Mouse (Mus musculus): ENCODE measurements around the gene Lrrc23. TPM values are rescaled to one million over a fixed set of nuclear protein-coding genes. Genes with fewer than 3 reads are reported as not detected.

Gene Lrrc23
- polyA plus RNA-seq, 1 experiment from 2014 or later = 0.45 TPM

GRCm38 (mm10) chr6:124724472-124724871, 55.1 kb downstream of the Lrrc23 start:
- ATAC-seq (replicated peaks; ENCODE audit: low FRiP score, low TSS enrichment, low read depth) = no peak
- Histone ChIP-seq H3K27ac (ENCODE audit: low read depth) (no peak overlapping the region), H3K36me3 (ENCODE audit: control insufficient read depth, insufficient read depth, low read length) (no peaks in the 10 kb centered on the region), H3K9me3 (ENCODE audit: control insufficient read depth, low read length) (no peaks in the 10 kb centered on the region), H3K4me3 (ENCODE audit: low read depth, low read length) (no peak overlapping the region), H3K4me2 (ENCODE audit: low read length) (no peak overlapping the region), H3K9ac (ENCODE audit: low read length) (no peak overlapping the region), H3K4me1 (replicated peaks; ENCODE audit: control insufficient read depth, insufficient read depth, low read length) (no peaks in the 10 kb centered on the region), H3K27me3 (replicated peaks; ENCODE audit: control insufficient read depth, insufficient read depth, low read length) (no peaks in the 10 kb centered on the region)
- DNase-seq (ENCODE audit: low spot score) = no peak
- 87% methylated on average over 10 of the region's 10 CpGs for WGBS

GRCm38 (mm10) chr6:124723541-124723940, 56.0 kb downstream of the Lrrc23 start:
- Histone ChIP-seq H3K9me3 (ENCODE audit: control insufficient read depth, low read length) (no peaks in the 10 kb centered on the region), H3K27ac (ENCODE audit: low read depth) (no peak overlapping the region), H3K9ac (ENCODE audit: low read length) (no peak overlapping the region), H3K36me3 (ENCODE audit: control insufficient read depth, insufficient read depth, low read length) (no peaks in the 10 kb centered on the region), H3K4me3 (ENCODE audit: low read depth, low read length) (no peak overlapping the region), H3K4me1 (replicated peaks; ENCODE audit: control insufficient read depth, insufficient read depth, low read length) (no peaks in the 10 kb centered on the region), H3K27me3 (replicated peaks; ENCODE audit: control insufficient read depth, insufficient read depth, low read length) (no peaks in the 10 kb centered on the region), H3K4me2 (ENCODE audit: low read length) (no peak overlapping the region)
- ATAC-seq (replicated peaks; ENCODE audit: low FRiP score, low TSS enrichment, low read depth) (no peak), DNase-seq (ENCODE audit: low spot score) (no peak)
- WGBS = 75% methylated on average over 8 of the region's 8 CpGs

GRCm38 (mm10) chr6:124722876-124723473, 56.6 kb downstream of the Lrrc23 start:
- Histone ChIP-seq H3K36me3 (ENCODE audit: control insufficient read depth, insufficient read depth, low read length) (no peaks in the 10 kb centered on the region), H3K4me2 (ENCODE audit: low read length) (no peak overlapping the region), H3K9ac (ENCODE audit: low read length) (no peak overlapping the region), H3K27me3 (replicated peaks; ENCODE audit: control insufficient read depth, insufficient read depth, low read length) (no peaks in the 10 kb centered on the region), H3K4me1 (replicated peaks; ENCODE audit: control insufficient read depth, insufficient read depth, low read length) (no peaks in the 10 kb centered on the region), H3K9me3 (ENCODE audit: control insufficient read depth, low read length) (no peaks in the 10 kb centered on the region), H3K4me3 (ENCODE audit: low read depth, low read length) (no peak overlapping the region), H3K27ac (ENCODE audit: low read depth) (no peak overlapping the region)
- ATAC-seq (replicated peaks; ENCODE audit: low FRiP score, low TSS enrichment, low read depth) = no peak
- no peak for DNase-seq (ENCODE audit: low spot score)
- 85% methylated on average over 6 of the region's 6 CpGs for WGBS

GRCm38 (mm10) chr6:124720904-124721303, 58.6 kb downstream of the Lrrc23 start:
- H3K9me3 ChIP-seq (ENCODE audit: control insufficient read depth, low read length) = no peaks in the 10 kb centered on the region
- ATAC-seq (replicated peaks; ENCODE audit: low FRiP score, low TSS enrichment, low read depth) (no peak), DNase-seq (ENCODE audit: low spot score) (no peak)
- WGBS = 69% methylated on average over 11 of the region's 11 CpGs
- H3K4me1 ChIP-seq (replicated peaks; ENCODE audit: control insufficient read depth, insufficient read depth, low read length) = no peaks in the 10 kb centered on the region
- no peaks in the 10 kb centered on the region for H3K27me3 ChIP-seq (replicated peaks; ENCODE audit: control insufficient read depth, insufficient read depth, low read length)
- H3K4me2 ChIP-seq (ENCODE audit: low read length) = peak overlapping the region; percentile 42
- no peak overlapping the region for H3K9ac ChIP-seq (ENCODE audit: low read length)
- H3K4me3 ChIP-seq (ENCODE audit: low read depth, low read length) = no peak overlapping the region
- no peak overlapping the region for H3K27ac ChIP-seq (ENCODE audit: low read depth)
- H3K36me3 ChIP-seq (ENCODE audit: control insufficient read depth, insufficient read depth, low read length) = peaks cover 19% of the 10 kb centered on the region

Other genes with a start within 250 kb of the Lrrc23 start
- 1.3 and 1.6 TPM in 2 replicates for gene C1s1, start 237.4 kb downstream of the Lrrc23 start, polyA plus RNA-seq (2014; fragmentation: Nextera tagmentation; extraction: Ambion mirVana)
- not detected in 2 replicates for gene C1rb, start 209.4 kb downstream of the Lrrc23 start, polyA plus RNA-seq (2014; fragmentation: Nextera tagmentation; extraction: Ambion mirVana)
- not detected in 2 replicates for gene C1s2, start 143.6 kb downstream of the Lrrc23 start, polyA plus RNA-seq (2014; fragmentation: Nextera tagmentation; extraction: Ambion mirVana)
- 75.5 and 79.8 TPM in 2 replicates for gene Lpcat3, start 116.7 kb downstream of the Lrrc23 start, polyA plus RNA-seq (2014; fragmentation: Nextera tagmentation; extraction: Ambion mirVana)
- 248 and 249 TPM in 2 replicates for gene Emg1, start 67.5 kb downstream of the Lrrc23 start, polyA plus RNA-seq (2014; fragmentation: Nextera tagmentation; extraction: Ambion mirVana)
- gene Phb2, start 67.4 kb downstream of the Lrrc23 start, polyA plus RNA-seq (2014; fragmentation: Nextera tagmentation; extraction: Ambion mirVana) = 414 and 436 TPM in 2 replicates
- 11.7 and 14.1 TPM in 2 replicates for gene Ptpn6, start 41.0 kb downstream of the Lrrc23 start, polyA plus RNA-seq (2014; fragmentation: Nextera tagmentation; extraction: Ambion mirVana)
- 440 and 466 TPM in 2 replicates for gene Grcc10, start 38.4 kb downstream of the Lrrc23 start, polyA plus RNA-seq (2014; fragmentation: Nextera tagmentation; extraction: Ambion mirVana)
- not detected in 2 replicates for gene Gm45234, start 23.7 kb downstream of the Lrrc23 start, polyA plus RNA-seq (2014; fragmentation: Nextera tagmentation; extraction: Ambion mirVana)
- 12.1 TPM in 2 replicates for gene Atn1, start 23.2 kb downstream of the Lrrc23 start, polyA plus RNA-seq (2014; fragmentation: Nextera tagmentation; extraction: Ambion mirVana)
- 7.6 and 8.0 TPM in 2 replicates for gene Eno2, start 10.1 kb downstream of the Lrrc23 start, polyA plus RNA-seq (2014; fragmentation: Nextera tagmentation; extraction: Ambion mirVana)
- 7.3 and 7.4 TPM in 2 replicates for gene Spsb2, start 28.9 kb upstream of the Lrrc23 start, polyA plus RNA-seq (2014; fragmentation: Nextera tagmentation; extraction: Ambion mirVana)
- 1,059 and 1,108 TPM in 2 replicates for gene Tpi1, start 34.6 kb upstream of the Lrrc23 start, polyA plus RNA-seq (2014; fragmentation: Nextera tagmentation; extraction: Ambion mirVana)
- gene Usp5, start 49.8 kb upstream of the Lrrc23 start, polyA plus RNA-seq (2014; fragmentation: Nextera tagmentation; extraction: Ambion mirVana) = 126 and 127 TPM in 2 replicates
- gene Cdca3, start 49.8 kb upstream of the Lrrc23 start, polyA plus RNA-seq (2014; fragmentation: Nextera tagmentation; extraction: Ambion mirVana) = 178 and 183 TPM in 2 replicates
- gene Gnb3, start 60.5 kb upstream of the Lrrc23 start, polyA plus RNA-seq (2014; fragmentation: Nextera tagmentation; extraction: Ambion mirVana) = 2.7 TPM in 2 replicates
- 28.1 and 28.8 TPM in 2 replicates for gene P3h3, start 78.0 kb upstream of the Lrrc23 start, polyA plus RNA-seq (2014; fragmentation: Nextera tagmentation; extraction: Ambion mirVana)
- gene Gpr162, start 84.3 kb upstream of the Lrrc23 start, polyA plus RNA-seq (2014; fragmentation: Nextera tagmentation; extraction: Ambion mirVana) = 0.65 and 1.2 TPM in 2 replicates
- 0.28 and 0.37 TPM in 2 replicates for gene Cd4, start 108.5 kb upstream of the Lrrc23 start, polyA plus RNA-seq (2014; fragmentation: Nextera tagmentation; extraction: Ambion mirVana)
- 1.8 and 2.1 TPM in 2 replicates for gene Lag3, start 132.0 kb upstream of the Lrrc23 start, polyA plus RNA-seq (2014; fragmentation: Nextera tagmentation; extraction: Ambion mirVana)
- 232 and 257 TPM in 2 replicates for gene Ptms, start 140.4 kb upstream of the Lrrc23 start, polyA plus RNA-seq (2014; fragmentation: Nextera tagmentation; extraction: Ambion mirVana)
- 352 and 357 TPM in 2 replicates for gene Mlf2, start 151.7 kb upstream of the Lrrc23 start, polyA plus RNA-seq (2014; fragmentation: Nextera tagmentation; extraction: Ambion mirVana)
- gene Cops7a, start 185.8 kb upstream of the Lrrc23 start, polyA plus RNA-seq (2014; fragmentation: Nextera tagmentation; extraction: Ambion mirVana) = 155 and 159 TPM in 2 replicates
- 0.85 and 1.2 TPM in 2 replicates for gene Pianp, start 217.0 kb upstream of the Lrrc23 start, polyA plus RNA-seq (2014; fragmentation: Nextera tagmentation; extraction: Ambion mirVana)
- 9.2 and 10.8 TPM in 2 replicates for gene Zfp384, start 229.4 kb upstream of the Lrrc23 start, polyA plus RNA-seq (2014; fragmentation: Nextera tagmentation; extraction: Ambion mirVana)

All from intestine, embryonic 14.5 days (tissue).